ENCODE assay signal across 9 mouse cellular contexts in the genomic region with DNA sequence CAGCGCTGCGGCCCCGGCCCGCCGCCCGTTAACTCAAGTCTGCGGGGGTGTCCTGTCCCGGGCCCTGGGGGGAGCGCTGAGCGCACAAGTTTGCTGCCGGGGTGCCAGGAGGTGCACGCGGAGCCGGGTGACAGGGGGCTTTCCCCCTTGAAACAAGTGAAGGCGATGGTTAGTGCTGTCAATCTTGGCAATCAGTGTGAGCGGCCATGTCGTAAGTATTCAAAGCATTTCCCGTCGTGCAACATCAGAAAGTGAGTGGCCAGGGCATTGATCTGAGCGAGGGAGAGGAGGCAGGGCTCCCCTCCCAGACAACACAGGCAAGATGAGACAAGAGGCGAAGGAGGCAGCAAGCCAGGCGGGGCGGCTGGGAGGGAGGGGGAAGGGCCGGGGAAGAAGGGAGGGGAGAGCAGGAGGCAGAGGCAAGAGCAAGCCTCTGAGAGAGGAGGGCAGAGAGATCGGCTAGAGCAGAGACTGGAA. TPM values are rescaled to one million over a fixed set of nuclear protein-coding genes. Genes with fewer than 3 reads are reported as not detected.
DNase-seq lines count a peak whose midpoint lies in the region; ATAC-seq and TF ChIP-seq lines count a peak whose summit lies in the region.
"Had no signal": no experiment of that assay in that cellular context is flagged by ENCODE, and none has a peak within 500 bp of the region (broad histone marks: within the 10 kb centered on the region; RNA-seq: fewer than 3 reads in every experiment).

No protein-coding gene starts in this region.

- DNase-seq in left cerebral cortex, postnatal 10 days (ENCODE audit: extremely low spot score in 1 of 2, low spot score in 2 of 2): peak; percentile 36 to 61
- DNase-seq in left cerebral cortex, adult 11 months (ENCODE audit: low spot score): no peak
- DNase-seq in brain, adult 2 months (ENCODE audit: low read depth, low spot score): peak; percentile 31
- DNase-seq in gastrocnemius, postnatal 10 days: peak; percentile 68
- DNase-seq in hindbrain, postnatal 0 days (ENCODE audit: low spot score): peak; percentile 68
- DNase-seq in liver: peak; percentile 58
- peak; percentile 30 for DNase-seq in naive thymus-derived CD4-positive, alpha-beta T cell, adult 2 months (ENCODE audit: low read depth)
- no peak for DNase-seq in spleen, adult 18-20 months

- peaks cover 16% of the 10 kb centered on the region for H3K4me1 ChIP-seq in hindbrain, postnatal 0 days (ENCODE audit: insufficient read depth, low read length)

- H3K4me3 ChIP-seq in hindbrain, postnatal 0 days (ENCODE audit: low read length): peak overlapping the region; percentile 52

- peak overlapping the region; percentile 96 for H3K4me2 ChIP-seq in hindbrain, postnatal 0 days (ENCODE audit: low read depth, low read length)

- ATAC-seq in hindbrain, postnatal 0 days: peak; percentile 66

- H3K9me3 ChIP-seq in hindbrain, postnatal 0 days (ENCODE audit: low read length): no peaks in the 10 kb centered on the region

- TF ChIP-seq CTCF in hindbrain, postnatal 0 days (IDR thresholded peaks at IDR 0.05; ENCODE audit: low read depth): no peak

- intact Hi-C loops in left cerebral cortex, postnatal 10 days (cut with DNase I): loop anchor here (5.0 to 10.0 kb wide), 4 partner anchors 280 to 1162 kb away; no protein-coding TSS in a partner anchor

- no peaks in the 10 kb centered on the region for H3K36me3 ChIP-seq in hindbrain, postnatal 0 days (ENCODE audit: insufficient read depth, low read length)

- WGBS in hindbrain, postnatal 0 days: under 1% methylated on average over 25 of the region's 25 CpGs

- H3K27me3 ChIP-seq in hindbrain, postnatal 0 days (ENCODE audit: insufficient read depth, low read length): peaks cover 19% of the 10 kb centered on the region

- peak overlapping the region; percentile 75 for H3K27ac ChIP-seq in hindbrain, postnatal 0 days
- H3K27ac ChIP-seq: macrophage had no signal

- H3K9ac ChIP-seq in hindbrain, postnatal 0 days (replicated peaks; ENCODE audit: low read length): peak overlapping the region; percentile 44

RNA-seq across cellular contexts. Expression of a gene that starts 4.3 kb away (rescaled TPM):
- total RNA-seq in left cerebral cortex, postnatal 10 days (2021): 10 to 100 TPM; 40.7 to 45.6 TPM
- total RNA-seq in gastrocnemius, postnatal 10 days (2021): 100 to 1,000 TPM; 110 TPM
- 24.9 and 39.8 TPM in 2 replicates for total RNA-seq in hindbrain, postnatal 0 days (2014; rRNA removed)
- 32.8 and 33.7 TPM in 2 replicates for polyA plus RNA-seq in hindbrain, postnatal 0 days (2015; fragmentation: Nextera tagmentation; extraction: Ambion mirVana)
- polyA plus RNA-seq: macrophage had no signal

RNA-seq across cellular contexts. Expression of a gene that starts 4.9 kb away (rescaled TPM):
- 100 to 1,000 TPM; 131 to 137 TPM for total RNA-seq in left cerebral cortex, postnatal 10 days (2021)
- total RNA-seq in gastrocnemius, postnatal 10 days (2021): 10 to 100 TPM; 66.2 to 68.1 TPM
- total RNA-seq in hindbrain, postnatal 0 days (2014; rRNA removed): 142 and 148 TPM in 2 replicates
- polyA plus RNA-seq in hindbrain, postnatal 0 days (2015; fragmentation: Nextera tagmentation; extraction: Ambion mirVana): 329 and 335 TPM in 2 replicates

RNA-seq across cellular contexts. Expression of a gene that starts 50.1 kb away (rescaled TPM):
- total RNA-seq in left cerebral cortex, postnatal 10 days (2021): 1 to 10 TPM; 3.2 to 5.4 TPM
- total RNA-seq in gastrocnemius, postnatal 10 days (2021): 1 to 10 TPM; 1.3 to 2.3 TPM
- total RNA-seq in hindbrain, postnatal 0 days (2014; rRNA removed): 0.14 and 1.3 TPM in 2 replicates
- 0.63 and 0.79 TPM in 2 replicates for polyA plus RNA-seq in hindbrain, postnatal 0 days (2015; fragmentation: Nextera tagmentation; extraction: Ambion mirVana)

Comparison
In these comparisons a context has a peak if more than half of its experiments do, and no peak if none do; other contexts are left out.
1. DNase-seq: peak in left cerebral cortex, postnatal 10 days (2 of 2), brain, adult 2 months (single experiment), gastrocnemius, postnatal 10 days (single experiment), hindbrain, postnatal 0 days (single experiment), liver (single experiment) and naive thymus-derived CD4-positive, alpha-beta T cell, adult 2 months (single experiment); none in left cerebral cortex, adult 11 months (single experiment) and spleen, adult 18-20 months (0 of 2).